Mouse (Mus musculus): ENCODE measurements around the gene Arfip2.

GRCm38 (mm10) chr7:105588325-105588912, 51.8 kb downstream of the Arfip2 start:
- no peak for TF ChIP-seq CTCF (IDR thresholded peaks at IDR 0.05; ENCODE audit: low read depth)
- TF ChIP-seq EP300 (optimal IDR thresholded peaks at IDR 0.05), result no peak
